Mouse (Mus musculus) brown adipose tissue, adult 24 weeks (tissue): ENCODE measurements around the gene Gm20388. TPM values are rescaled to one million over a fixed set of nuclear protein-coding genes. Genes with fewer than 3 reads are reported as not detected.

Experiments
- H3K27ac ChIP-seq: fragments of 200-500 bp; replicated peaks from 2 replicates; pipeline ENCODE4 v1.5.1; 2012; ENCODE audit warnings: low read depth, mild to moderate bottlenecking, low read length
- H3K4me1 ChIP-seq: fragments of 200-500 bp; 2 replicates; pipeline ENCODE4 v1.6.1; 2012; ENCODE audit warnings: low read length, mixed read lengths; ENCODE audit not compliant: control insufficient read depth, insufficient read depth, insufficient read length
- H3K4me3 ChIP-seq: fragments of 200-500 bp; 2 replicates; pipeline ENCODE4 v1.5.1; 2012; ENCODE audit warnings: low read depth, mild to moderate bottlenecking, low read length, moderate library complexity; ENCODE audit not compliant: insufficient read depth
- polyA plus RNA-seq: library from polyadenylated mRNA; stranded (reverse); fragments of >200 nt; gene quantifications from 2 replicates; pipeline ENCODE4 v1.2.4, GENCODE M21; 2012; ENCODE audit not compliant: missing spikeins, insufficient read depth, insufficient read length

The Gm20388 gene
- polyA plus RNA-seq, 1 experiment: 44.7 TPM

DNA sequence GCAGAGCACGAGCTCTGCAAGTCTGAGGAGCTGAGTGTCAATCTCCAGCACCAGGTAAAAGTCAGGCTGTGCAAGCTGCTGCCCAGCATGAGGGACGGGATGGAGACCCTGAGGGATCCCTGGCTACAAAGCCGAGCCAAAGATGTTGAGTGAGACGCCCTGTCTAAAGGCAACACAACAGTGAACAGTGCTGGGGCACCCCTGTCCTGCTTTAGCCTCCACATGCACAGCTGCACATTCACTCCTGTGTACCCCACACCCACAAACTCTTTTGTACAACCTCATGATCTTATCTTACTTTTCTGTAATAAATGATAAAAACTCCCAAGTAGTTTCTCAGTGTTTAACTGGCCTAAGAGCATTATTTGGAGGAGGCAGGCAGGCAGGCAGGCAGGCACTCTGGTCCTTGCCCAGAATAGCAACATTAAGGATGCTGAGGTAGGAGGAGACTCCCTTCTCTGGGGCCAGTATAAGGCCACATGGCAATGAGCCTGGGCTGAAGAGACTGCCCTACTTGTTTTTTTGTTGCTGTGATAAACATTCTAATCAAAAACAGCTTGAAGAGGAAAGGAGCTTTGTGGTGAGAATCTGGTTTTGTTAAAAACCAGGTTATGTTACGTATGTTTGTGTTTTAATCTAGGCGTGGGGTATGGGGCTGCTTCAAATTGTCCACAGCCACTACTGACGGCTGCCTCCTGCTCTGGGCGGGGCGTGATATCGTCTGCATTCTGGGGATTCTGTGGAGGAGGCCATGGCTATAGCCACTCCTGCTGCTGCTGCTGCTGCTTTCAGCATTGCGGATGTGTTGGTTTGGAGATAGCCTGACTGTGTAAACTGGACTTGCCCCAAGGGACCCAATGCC is 3007.1 kb downstream of the Gm20388 start:
- no peak overlapping the region for H3K4me3 ChIP-seq
- H3K4me1 ChIP-seq: peaks cover 43% of the 10 kb centered on the region

DNA sequence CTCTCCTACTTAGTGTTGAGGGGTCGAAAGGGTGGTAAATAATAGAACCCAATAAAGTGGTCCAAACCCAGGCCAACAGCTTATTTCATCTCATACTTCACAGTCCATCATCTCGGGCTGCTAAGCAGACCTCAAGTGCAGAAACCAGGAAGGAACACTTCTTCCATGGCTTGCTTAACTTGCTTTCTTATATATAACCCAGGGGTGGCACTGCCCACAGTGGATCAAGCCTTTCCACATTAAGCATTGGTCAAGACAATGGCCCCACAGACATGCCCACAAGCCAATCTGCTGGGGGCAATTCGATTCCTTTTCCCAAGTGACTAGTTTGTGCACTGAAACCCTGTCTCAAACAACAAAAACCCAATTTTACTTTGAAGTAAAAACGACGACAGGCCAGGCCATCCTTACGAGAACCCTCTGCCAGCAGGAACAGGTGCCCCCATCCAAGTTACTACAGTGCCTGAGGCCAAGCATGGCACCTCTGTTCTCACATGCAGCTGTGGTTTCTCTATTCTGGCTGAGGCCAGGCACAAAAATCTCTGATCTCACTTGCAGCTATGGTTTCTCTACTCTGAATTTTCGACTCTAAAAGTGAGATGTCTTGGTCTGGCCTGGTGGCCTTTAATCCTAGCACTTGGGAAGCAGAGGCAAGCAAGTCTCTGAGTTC is 3007.9 kb downstream of the Gm20388 start:
- Histone ChIP-seq H3K27ac (0 out of 2 replicates have a peak overlapping the region, but pooled peaks have one; percentile 3), H3K4me1 (peaks cover 45% of the 10 kb centered on the region), H3K4me3 (no peak overlapping the region)

More for the DNA sequence above, 3007.1 kb downstream of the Gm20388 start:
- 0 out of 2 replicates have a peak overlapping the region, but pooled peaks have one; percentile 39 for H3K27ac ChIP-seq

GRCm38 (mm10) chr8:122920890-122921289 is 3010.2 kb downstream of the Gm20388 start:
- peaks cover 53% of the 10 kb centered on the region for H3K4me1 ChIP-seq
- no peak overlapping the region for H3K4me3 ChIP-seq
- H3K27ac ChIP-seq: no peak overlapping the region

- Histone ChIP-seq H3K27ac (peak overlapping the region; percentile 49; the same call in 1 of the 2 replicates), H3K4me3 (no peak overlapping the region), H3K4me1 (peaks cover 58% of the 10 kb centered on the region)
Measured at GRCm38 (mm10) chr8:122922945-122923344, 3012.3 kb downstream of the Gm20388 start.

GRCm38 (mm10) chr8:122923431-122924090 is 3012.9 kb downstream of the Gm20388 start:
- Histone ChIP-seq H3K4me1 (peaks cover 54% of the 10 kb centered on the region), H3K4me3 (no peak overlapping the region), H3K27ac (peak overlapping the region; percentile 94)

DNA sequence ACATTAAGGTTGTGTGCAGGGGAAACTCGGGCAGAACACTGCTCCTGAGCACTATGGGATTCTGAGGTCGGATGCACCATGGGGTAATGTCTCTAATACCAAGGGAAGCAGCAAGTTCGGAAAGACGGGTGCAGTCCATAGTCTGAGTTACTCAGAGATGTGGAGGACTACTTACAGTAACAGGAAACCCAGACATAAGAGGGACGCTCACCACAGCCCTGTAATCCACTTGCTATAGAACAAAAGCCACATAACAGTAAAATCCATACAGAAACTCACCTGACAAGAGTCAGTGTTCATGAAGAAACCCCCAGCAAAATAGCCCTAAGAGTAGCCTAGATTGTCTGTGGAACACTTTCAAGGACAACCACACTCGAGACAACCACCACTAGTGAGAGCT is 3013.4 kb downstream of the Gm20388 start:
- Histone ChIP-seq H3K4me3 (no peak overlapping the region), H3K27ac (peak overlapping the region; percentile 94), H3K4me1 (peaks cover 51% of the 10 kb centered on the region)

GRCm38 (mm10) chr8:122925939-122926722 is 3015.5 kb downstream of the Gm20388 start:
- Histone ChIP-seq H3K4me3 (no peak overlapping the region), H3K27ac (peak overlapping the region; percentile 15; the same call in 1 of the 2 replicates), H3K4me1 (peaks cover 44% of the 10 kb centered on the region)

DNA sequence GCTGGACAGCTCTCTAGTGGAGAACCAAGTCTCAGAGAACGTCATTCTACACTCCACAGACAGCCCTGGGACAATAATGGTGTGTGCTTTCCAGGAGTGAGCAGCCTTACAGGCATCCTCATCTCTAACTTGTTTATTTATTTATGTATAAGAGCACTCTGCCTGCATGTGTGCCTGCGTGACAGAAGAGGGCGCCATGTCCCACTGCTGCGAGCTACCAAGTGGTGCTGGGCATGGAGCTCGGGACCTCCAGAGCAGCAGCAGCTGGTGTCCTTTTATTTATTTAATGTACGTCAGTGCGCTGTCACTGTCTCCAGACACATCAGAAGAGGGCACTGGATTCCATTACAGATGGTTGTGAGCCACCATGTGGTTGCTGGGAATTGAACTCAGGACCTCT is 3016.1 kb downstream of the Gm20388 start:
- Histone ChIP-seq H3K27ac (no peak overlapping the region), H3K4me1 (peaks cover 47% of the 10 kb centered on the region), H3K4me3 (no peak overlapping the region)

GRCm38 (mm10) chr8:122927841-122928240 is 3017.2 kb downstream of the Gm20388 start:
- H3K27ac ChIP-seq: 0 out of 2 replicates have a peak overlapping the region, but pooled peaks have one; percentile 31
- H3K4me3 ChIP-seq: no peak overlapping the region
- H3K4me1 ChIP-seq: peaks cover 49% of the 10 kb centered on the region

- H3K4me1 ChIP-seq: peaks cover 46% of the 10 kb centered on the region
- H3K27ac ChIP-seq: no peak overlapping the region; the same call in 1 of the 2 replicates
Measured at GRCm38 (mm10) chr8:122928631-122929224, 3018.1 kb downstream of the Gm20388 start.

DNA sequence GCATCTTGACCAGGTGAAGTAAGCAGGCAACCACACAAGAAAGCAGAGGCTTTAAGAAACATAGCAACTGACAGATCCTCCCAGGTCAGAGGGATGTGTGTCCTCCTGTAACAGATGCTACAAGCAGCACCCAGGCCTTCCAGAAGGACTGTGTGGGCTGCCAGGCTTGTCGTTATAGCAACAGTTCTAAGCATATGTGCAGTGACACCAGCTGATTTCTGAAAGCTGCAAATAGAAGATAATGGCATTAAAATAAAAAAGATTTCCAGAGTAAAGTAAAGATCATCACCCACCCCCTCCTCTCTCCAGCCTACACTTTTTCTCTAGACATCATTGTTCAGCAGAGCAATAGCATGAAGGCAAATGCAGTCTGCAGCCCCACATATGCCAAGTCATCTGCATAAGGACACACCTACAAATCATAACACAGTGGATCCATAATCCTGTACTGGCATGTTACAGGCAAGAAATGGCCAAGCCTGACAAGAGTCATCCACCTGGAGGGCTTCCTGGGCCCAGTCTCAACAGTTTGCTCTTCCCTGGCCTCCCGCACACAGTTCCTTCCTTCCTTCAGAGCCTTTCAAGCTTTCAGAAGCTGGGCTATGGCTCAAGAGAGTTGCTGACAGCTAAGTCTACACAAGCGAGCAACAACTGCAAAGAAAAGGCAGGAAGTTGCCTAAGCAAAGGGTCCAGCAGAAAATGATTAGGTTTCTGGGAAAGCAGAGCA is 3021.4 kb downstream of the Gm20388 start:
- Histone ChIP-seq H3K4me3 (no peak overlapping the region), H3K27ac (peak overlapping the region; percentile 6; the same call in 1 of the 2 replicates), H3K4me1 (peaks cover 28% of the 10 kb centered on the region)

More at GRCm38 (mm10) chr8:122928631-122929224, 3018.1 kb downstream of the Gm20388 start:
- H3K4me3 ChIP-seq: no peak overlapping the region

DNA sequence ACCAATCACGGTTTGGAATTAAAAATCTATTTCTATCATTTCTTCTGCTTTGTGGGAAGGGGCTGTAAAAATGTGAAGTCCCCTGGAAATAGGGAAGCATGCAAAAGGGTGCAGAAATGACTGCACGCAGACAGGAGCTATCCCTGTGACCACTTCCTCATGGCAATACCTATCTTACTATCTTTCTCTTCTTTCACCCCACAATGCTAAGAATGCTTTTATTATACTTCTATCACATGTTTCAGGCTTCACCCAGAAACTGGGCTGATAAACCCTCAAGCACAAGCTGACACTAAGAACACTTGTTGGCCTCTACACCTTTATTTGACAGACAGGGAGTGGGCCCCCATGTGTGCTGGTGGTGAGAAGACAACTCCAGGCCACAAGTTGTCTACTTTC is 3021.9 kb downstream of the Gm20388 start:
- no peak overlapping the region for H3K27ac ChIP-seq
- no peak overlapping the region for H3K4me3 ChIP-seq
- peaks cover 30% of the 10 kb centered on the region for H3K4me1 ChIP-seq

GRCm38 (mm10) chr8:122933973-122934372 is 3023.3 kb downstream of the Gm20388 start:
- Histone ChIP-seq H3K4me1 (peaks cover 36% of the 10 kb centered on the region), H3K27ac (0 out of 2 replicates have a peak overlapping the region, but pooled peaks have one; percentile 1), H3K4me3 (no peak overlapping the region)
